Mouse (Mus musculus): ENCODE measurements around the gene Msx2. TPM values are rescaled to one million over a fixed set of nuclear protein-coding genes. Genes with fewer than 3 reads are reported as not detected.

Msx2 gene
- polyA plus RNA-seq (2014; fragmentation: Illumina TruSeq; extraction: RNeasy Lipid Tissue Mini Kit (QIAGEN cat#74804); ENCODE audit: low read depth, low replicate concordance): not detected

DNA sequence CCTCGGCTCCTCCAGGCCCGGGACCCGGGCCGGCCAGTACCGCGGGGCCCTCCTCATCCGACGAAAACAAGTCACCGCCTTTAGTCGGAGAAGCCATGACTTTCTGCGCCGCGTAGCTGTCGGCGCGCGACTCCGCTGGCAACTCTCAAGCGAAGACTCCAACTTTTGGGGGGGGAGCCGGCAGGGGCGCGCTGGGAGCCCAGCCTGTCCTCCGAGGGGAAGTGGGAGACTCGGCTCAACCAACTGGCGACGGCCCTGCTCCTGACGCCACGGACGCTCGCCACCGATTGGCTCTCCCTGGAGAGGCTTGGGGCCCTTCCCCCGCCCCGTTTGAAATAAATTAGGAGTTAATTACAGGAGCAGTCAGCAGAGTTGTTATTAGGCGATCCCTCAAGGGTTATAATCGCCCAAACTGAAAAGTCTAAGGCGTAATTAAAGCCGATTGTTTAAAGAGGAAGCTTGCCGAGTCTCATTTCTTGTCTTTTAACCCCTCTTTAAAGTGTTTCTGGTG, at the start of gene Msx2:
Gene Msx2 (minus strand): TSS at position 461 of the 511 bp plus-strand sequence.

Other genes starting within 250 kb of the Msx2 start
- 0.11 TPM for gene Ror2, start 186.9 kb downstream of the Msx2 start, polyA plus RNA-seq (2014; fragmentation: Illumina TruSeq; extraction: RNeasy Lipid Tissue Mini Kit (QIAGEN cat#74804); ENCODE audit: low read depth, low replicate concordance)
- gene Sptlc1, start 95.7 kb downstream of the Msx2 start, polyA plus RNA-seq (2014; fragmentation: Illumina TruSeq; extraction: RNeasy Lipid Tissue Mini Kit (QIAGEN cat#74804); ENCODE audit: low read depth, low replicate concordance): 16.8 TPM

All from testis, adult 10 weeks (tissue).